Mouse (Mus musculus) hindbrain, embryonic 10.5 days (tissue): Measurements from ENCODE around the gene 4930513O06Rik. TPM values are rescaled to one million over a fixed set of nuclear protein-coding genes. Genes with fewer than 3 reads are reported as not detected.

Experiments
- polyA plus RNA-seq: library from polyadenylated mRNA; unstranded; fragments of >200 nt; fragmentation: Nextera tagmentation; extraction: Ambion mirVana; gene quantifications from 2 replicates; pipeline ENCODE4 v1.2.1, GENCODE M21; 2016

Gene 4930513O06Rik
- polyA plus RNA-seq, 1 experiment from 2014 or later: not detected

Other genes with a start within 250 kb of the 4930513O06Rik start
- 1.2 and 2.2 TPM in 2 replicates for gene Nrk, start 171.8 kb upstream of the 4930513O06Rik start, polyA plus RNA-seq
- gene Serpina7, start 1.0 kb upstream of the 4930513O06Rik start, polyA plus RNA-seq: 0.08 and 0.14 TPM in 2 replicates
- not detected in 2 replicates for gene 4933428M09Rik, start 93.0 kb downstream of the 4930513O06Rik start, polyA plus RNA-seq
- gene Mum1l1, start 123.8 kb downstream of the 4930513O06Rik start, polyA plus RNA-seq: 12.7 and 23.9 TPM in 2 replicates
- gene Trap1a, start 247.4 kb downstream of the 4930513O06Rik start, polyA plus RNA-seq: 0.36 and 0.43 TPM in 2 replicates